Mouse (Mus musculus) MEL (cell line): ENCODE results near the gene Trim14. TPM values are rescaled to one million over a fixed set of nuclear protein-coding genes. Genes with fewer than 3 reads are reported as not detected.

Source experiments
- DNase-seq: peaks from one replicate; pipeline ENCODE4 v3.0.0; 2011; ENCODE audit warnings: low read depth, low spot score
- H3K27ac ChIP-seq: 2 replicates; pipeline ENCODE4 v1.5.1; 2012; ENCODE audit warnings: low read depth, mild to moderate bottlenecking, control low read depth, low read length, moderate library complexity; ENCODE audit not compliant: control insufficient read depth
- H3K27me3 ChIP-seq, 2 experiments: fragments of 150-350 bp in 1 of 2; sonication (generic) in 1 of 2; 2 replicates each; pipeline ENCODE4 v1.6.1; 2012; ENCODE audit warnings: low read length in 2 of 2, mild to moderate bottlenecking in 2 of 2, improper control_type of control experiment in 1 of 2, moderate library complexity in 1 of 2; ENCODE audit not compliant: insufficient read depth in 2 of 2, control insufficient read depth in 1 of 2
- H3K36me3 ChIP-seq, 2 experiments: 2 replicates each; pipeline ENCODE4 v1.6.1; 2012 to 2014; ENCODE audit warnings: low read length in 2 of 2, improper control_type of control experiment in 1 of 2, inconsistent platforms in 1 of 2, mild to moderate bottlenecking in 1 of 2; ENCODE audit not compliant: insufficient read depth in 2 of 2, control insufficient read depth in 1 of 2
- H3K4me1 ChIP-seq, 2 experiments: fragments of 150-350 bp in 1 of 2; sonication (generic) in 1 of 2; 2 replicates each; pipeline ENCODE4 v1.6.1; 2012; ENCODE audit warnings: low read length in 2 of 2, improper control_type of control experiment in 1 of 2, mild to moderate bottlenecking in 1 of 2; ENCODE audit not compliant: insufficient read depth in 2 of 2, control insufficient read depth in 1 of 2
- H3K4me3 ChIP-seq, 2 experiments: fragments of 150-350 bp in 1 of 2; sonication (generic) in 1 of 2; 2 replicates each; pipeline ENCODE4 v1.5.1; 2012; ENCODE audit warnings: low read depth in 2 of 2, low read length in 2 of 2, mild to moderate bottlenecking in 2 of 2, moderate library complexity in 2 of 2, control low read depth in 1 of 2, improper control_type of control experiment in 1 of 2; ENCODE audit not compliant: control insufficient read depth in 1 of 2, insufficient read depth in 1 of 2
- H3K79me2 ChIP-seq: 2 replicates; pipeline ENCODE4 v1.6.1; 2012; ENCODE audit warnings: mild to moderate bottlenecking, low read length, moderate library complexity; ENCODE audit not compliant: control insufficient read depth, poor library complexity, insufficient read depth
- H3K9ac ChIP-seq: 2 replicates; pipeline ENCODE4 v1.6.1; 2012; ENCODE audit warnings: low read depth, mild to moderate bottlenecking, control low read depth, low read length, moderate library complexity; ENCODE audit not compliant: control insufficient read depth, poor library complexity, severe bottlenecking
- H3K9me3 ChIP-seq: fragments of 150-350 bp; sonication (generic); replicated peaks from 2 replicates; pipeline ENCODE4 v1.6.1; 2012; ENCODE audit warnings: mild to moderate bottlenecking, low read length, improper control_type of control experiment, moderate library complexity; ENCODE audit not compliant: insufficient read depth
- CTCF ChIP-seq, 3 experiments: IDR thresholded peaks in 2 of 3; conservative IDR thresholded peaks in 1 of 3; 2 replicates each; pipeline ENCODE4 v1.5.1; 2011 to 2012; ENCODE audit warnings: low read length in 3 of 3, low read depth in 2 of 3, mild to moderate bottlenecking in 2 of 3, improper control_type of control experiment in 1 of 3, inconsistent platforms in 1 of 3, mixed read lengths in 1 of 3, moderate library complexity in 1 of 3; ENCODE audit not compliant: control insufficient read depth in 1 of 3, insufficient read depth in 1 of 3, poor library complexity in 1 of 3, severe bottlenecking in 1 of 3
- E2F4 ChIP-seq: IDR thresholded peaks from 2 replicates; pipeline ENCODE4 v1.6.1; 2011; ENCODE audit warnings: low read depth, low read length, improper control_type of control experiment, borderline replicate concordance
- EP300 ChIP-seq, 2 experiments: IDR thresholded peaks; 2 replicates each; pipeline ENCODE4 v1.6.1; 2011; ENCODE audit warnings: improper control_type of control experiment in 2 of 2, low read length in 2 of 2, low read depth in 1 of 2, mild to moderate bottlenecking in 1 of 2
- ETS1 ChIP-seq: IDR thresholded peaks from 2 replicates; pipeline ENCODE4 v1.6.1; 2012; ENCODE audit warnings: low read depth, mild to moderate bottlenecking, inconsistent platforms, low read length, improper control_type of control experiment, moderate library complexity
- HCFC1 ChIP-seq: IDR thresholded peaks from 2 replicates; pipeline ENCODE4 v1.6.1; 2012; ENCODE audit warnings: low read depth, mild to moderate bottlenecking, inconsistent platforms, low read length, improper control_type of control experiment, moderate library complexity
- JUND ChIP-seq: IDR thresholded peaks from 2 replicates; pipeline ENCODE4 v1.6.1; 2011; ENCODE audit warnings: low read depth, mild to moderate bottlenecking, improper control_type of control experiment, low read length
- KAT2A ChIP-seq: conservative IDR thresholded peaks from 2 replicates; pipeline ENCODE4 v1.6.1; 2012; ENCODE audit warnings: low read depth, low read length, improper control_type of control experiment, inconsistent platforms
- MAFK ChIP-seq: IDR thresholded peaks from 2 replicates; pipeline ENCODE4 v1.6.1; 2011; ENCODE audit warnings: low read depth, mild to moderate bottlenecking, low read length, improper control_type of control experiment, borderline replicate concordance
- MAX ChIP-seq: IDR thresholded peaks from 2 replicates; pipeline ENCODE4 v1.6.1; 2011; ENCODE audit warnings: low read length, improper control_type of control experiment
- MAZ ChIP-seq: IDR thresholded peaks from 2 replicates; pipeline ENCODE4 v1.6.1; 2012; ENCODE audit warnings: low read depth, mild to moderate bottlenecking, inconsistent platforms, low read length, improper control_type of control experiment
- MEF2A ChIP-seq: IDR thresholded peaks from 2 replicates; pipeline ENCODE4 v1.6.1; 2014; ENCODE audit warnings: low read depth, mild to moderate bottlenecking, inconsistent platforms, low read length, improper control_type of control experiment; ENCODE audit not compliant: poor library complexity, insufficient replicate concordance, severe bottlenecking; ENCODE audit errors: extremely low read depth
- MYB ChIP-seq: IDR thresholded peaks from 2 replicates; pipeline ENCODE4 v1.6.1; 2011; ENCODE audit warnings: mild to moderate bottlenecking, low read depth, low read length, improper control_type of control experiment
- NRF1 ChIP-seq: IDR thresholded peaks from 2 replicates; pipeline ENCODE4 v1.6.1; 2014; ENCODE audit warnings: low read depth, mild to moderate bottlenecking, inconsistent platforms, low read length, improper control_type of control experiment, moderate library complexity; ENCODE audit not compliant: poor library complexity, insufficient read depth, severe bottlenecking
- POLR2A ChIP-seq, 2 experiments: IDR thresholded peaks; 2 replicates each; pipeline ENCODE4 v1.6.1; 2011 to 2012; ENCODE audit warnings: low read length in 2 of 2, mild to moderate bottlenecking in 2 of 2, control low read depth in 1 of 2, improper control_type of control experiment in 1 of 2, low read depth in 1 of 2, moderate library complexity in 1 of 2; ENCODE audit not compliant: control insufficient read depth in 1 of 2, insufficient read depth in 1 of 2, poor library complexity in 1 of 2
- POLR2AphosphoS2 ChIP-seq: IDR thresholded peaks from 2 replicates; pipeline ENCODE4 v1.6.1; 2011; ENCODE audit warnings: low read length, improper control_type of control experiment
- POLR2AphosphoS5 ChIP-seq: IDR thresholded peaks from 2 replicates; pipeline ENCODE4 v1.6.1; 2012; ENCODE audit warnings: low read depth, borderline replicate concordance, mild to moderate bottlenecking, inconsistent platforms, low read length, moderate library complexity, mixed read lengths
- RCOR1 ChIP-seq: IDR thresholded peaks from 2 replicates; pipeline ENCODE4 v1.6.1; 2012; ENCODE audit warnings: low read depth, mild to moderate bottlenecking, inconsistent platforms, low read length, improper control_type of control experiment
- TBP ChIP-seq: IDR thresholded peaks from 2 replicates; pipeline ENCODE4 v1.8.0; 2011; ENCODE audit warnings: low read depth, low read length, improper control_type of control experiment
- TCF12 ChIP-seq: IDR thresholded peaks from 2 replicates; pipeline ENCODE4 v1.6.1; 2014; ENCODE audit warnings: low read depth, mild to moderate bottlenecking, inconsistent platforms, low read length, improper control_type of control experiment, moderate library complexity
- USF2 ChIP-seq, 2 experiments: IDR thresholded peaks; 2 replicates each; pipeline ENCODE4 v1.6.1; 2011 to 2012; ENCODE audit warnings: improper control_type of control experiment in 2 of 2, low read length in 2 of 2, borderline replicate concordance in 1 of 2, inconsistent platforms in 1 of 2, low read depth in 1 of 2, mild to moderate bottlenecking in 1 of 2; ENCODE audit not compliant: insufficient read depth in 1 of 2
- ZC3H11A ChIP-seq: IDR thresholded peaks from 2 replicates; pipeline ENCODE4 v1.6.1; 2012; ENCODE audit warnings: low read depth, mild to moderate bottlenecking, inconsistent platforms, low read length, improper control_type of control experiment
- ZMIZ1 ChIP-seq: IDR thresholded peaks from 2 replicates; pipeline ENCODE4 v1.6.1; 2012; ENCODE audit warnings: low read depth, mild to moderate bottlenecking, inconsistent platforms, low read length, improper control_type of control experiment, moderate library complexity
- polyA plus RNA-seq, 2 experiments: library from polyadenylated mRNA; stranded (reverse) in 1 of 2; unstranded in 1 of 2; fragments of >175 nt in 1 of 2; fragments of >200 nt in 1 of 2; gene quantifications; 2 replicates each; pipeline versions ENCODE4 v1.2.1 to v1.2.4; 2012; ENCODE audit warnings: low replicate concordance in 2 of 2, low read depth in 1 of 2; ENCODE audit not compliant: insufficient read length in 2 of 2, insufficient read depth in 1 of 2, missing spikeins in 1 of 2
- total RNA-seq: library from RNA; depleted of rRNA; stranded (reverse); fragments of 300-350 nt; gene quantifications from 2 replicates; pipeline ENCODE4 v1.2.3, GENCODE M21; 2012

The Trim14 gene
- total and polyA plus RNA-seq, 3 experiments = 1.1 to 5.1 TPM; not detected in 1

DNA sequence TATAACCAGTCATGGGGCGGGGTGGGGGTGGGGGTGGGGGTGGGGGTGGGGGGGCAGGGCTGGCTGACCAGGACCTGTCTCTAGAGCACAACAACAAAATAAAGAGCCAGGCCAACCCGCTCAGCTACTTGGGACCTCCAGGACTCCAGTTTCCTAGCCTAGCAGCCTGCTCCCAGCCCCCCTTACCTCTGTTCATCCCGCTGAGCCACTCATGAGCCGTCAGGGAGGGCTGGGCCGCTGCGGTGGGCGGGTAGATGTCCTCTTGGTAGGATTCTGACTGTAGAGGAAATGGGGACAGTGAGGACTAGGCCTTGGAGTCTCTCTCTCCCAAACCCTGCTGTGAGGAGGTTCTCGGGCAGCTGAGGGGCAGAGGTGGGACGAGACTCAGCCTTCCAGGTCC lies 5.8 kb upstream of the Trim14 start:
- Histone ChIP-seq H3K9ac (no peak overlapping the region), H3K4me3 (no peak overlapping the region), H3K36me3 (no peaks in the 10 kb centered on the region), H3K27ac (no peak overlapping the region), H3K9me3 (no peaks in the 10 kb centered on the region), H3K4me1 (0 out of 4 replicates have a peak, but pooled peaks cover 0 to 1% of the 10 kb centered on the region in 2 experiments), H3K79me2 (no peaks in the 10 kb centered on the region), H3K27me3 (peaks cover 0 to 3% of the 10 kb centered on the region in 2 experiments; a peak in 2 of 4 replicates)
- DNase-seq = no peak
- TF ChIP-seq MYB (no peak), E2F4 (no peak), NRF1 (no peak), MAZ (no peak), TCF12 (no peak), EP300 (IDR thresholded peaks at IDR 0.05; ENCODE audit: low read depth in 1 of 2, low read length in 2 of 2) (no peak), USF2 (IDR thresholded peaks at IDR 0.05; ENCODE audit: borderline replicate concordance in 1 of 2, insufficient read depth in 1 of 2, low read depth in 1 of 2, low read length in 2 of 2) (no peak), POLR2AphosphoS2 (no peak), RCOR1 (no peak), CTCF (IDR thresholded peaks at IDR 0.05 in 2 of 3, conservative IDR thresholded peaks at IDR 0.05 in 1 of 3; ENCODE audit: control insufficient read depth in 1 of 3, insufficient read depth in 1 of 3, low read depth in 2 of 3, low read length in 3 of 3, poor library complexity in 1 of 3, severe bottlenecking in 1 of 3) (no peak), JUND (no peak), ETS1 (no peak)

DNA sequence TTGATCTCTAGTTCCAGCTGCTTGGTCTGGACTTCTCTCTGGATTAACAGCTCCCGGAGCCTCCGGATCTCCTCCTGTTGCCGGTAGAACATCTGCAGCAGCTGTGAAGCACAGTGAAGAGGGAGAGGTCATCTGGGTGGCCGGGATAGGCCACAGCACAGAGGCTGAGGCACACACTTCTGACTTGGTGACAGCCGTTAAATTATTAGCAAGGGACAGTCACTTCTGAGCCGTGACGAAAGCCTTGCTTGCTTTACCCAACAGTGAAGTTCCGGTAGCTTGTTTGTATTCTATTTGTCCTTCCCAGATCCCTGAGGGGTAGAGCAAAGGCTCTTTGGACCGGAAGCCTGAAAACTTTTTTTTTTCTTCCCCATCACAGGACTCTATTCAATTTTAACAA lies 3.2 kb upstream of the Trim14 start:
- Histone ChIP-seq H3K9me3 (no peaks in the 10 kb centered on the region), H3K27ac (no peak overlapping the region), H3K36me3 (no peaks in the 10 kb centered on the region; a peak in 2 of 4 replicates), H3K27me3 (peaks cover 0 to 3% of the 10 kb centered on the region in 2 experiments; a peak in 2 of 4 replicates), H3K4me1 (peaks cover 0 to 11% of the 10 kb centered on the region in 2 experiments; a peak in 1 of 4 replicates), H3K9ac (no peak overlapping the region), H3K79me2 (no peaks in the 10 kb centered on the region), H3K4me3 (no peak overlapping the region)
- TF ChIP-seq ZMIZ1 (no peak), MYB (no peak), MEF2A (no peak), POLR2AphosphoS2 (no peak), USF2 (IDR thresholded peaks at IDR 0.05; ENCODE audit: borderline replicate concordance in 1 of 2, insufficient read depth in 1 of 2, low read depth in 1 of 2, low read length in 2 of 2) (no peak), POLR2AphosphoS5 (no peak), MAFK (no peak), ZC3H11A (no peak), POLR2A (IDR thresholded peaks at IDR 0.05; ENCODE audit: control insufficient read depth in 1 of 2, insufficient read depth in 1 of 2, low read depth in 1 of 2, low read length in 2 of 2, poor library complexity in 1 of 2) (no peak), TBP (no peak), RCOR1 (no peak), HCFC1 (no peak), MAX (no peak), MAZ (no peak), KAT2A (no peak), EP300 (IDR thresholded peaks at IDR 0.05; ENCODE audit: low read depth in 1 of 2, low read length in 2 of 2) (no peak)
- DNase-seq = no peak
